Mouse (Mus musculus) cerebellum, postnatal 36 days (tissue): Measurements from ENCODE around the gene Tsc1.

Source experiments
- DNase-seq, 2 experiments: peaks; one replicate each; pipeline ENCODE4 v3.0.0; 2021 to 2022; ENCODE audit warnings: mixed read lengths in 2 of 2

Tsc1 gene

GRCm38 (mm10) chr2:28640461-28641424 lies at the start of gene Tsc1:
Tsc1 (plus strand) TSS chr2:28641228.
- peak; percentile 94 to 96 for DNase-seq

- DNase-seq: no peak
Measured at GRCm38 (mm10) chr2:28591479-28591878, 49.5 kb upstream of the Tsc1 start.

DNA sequence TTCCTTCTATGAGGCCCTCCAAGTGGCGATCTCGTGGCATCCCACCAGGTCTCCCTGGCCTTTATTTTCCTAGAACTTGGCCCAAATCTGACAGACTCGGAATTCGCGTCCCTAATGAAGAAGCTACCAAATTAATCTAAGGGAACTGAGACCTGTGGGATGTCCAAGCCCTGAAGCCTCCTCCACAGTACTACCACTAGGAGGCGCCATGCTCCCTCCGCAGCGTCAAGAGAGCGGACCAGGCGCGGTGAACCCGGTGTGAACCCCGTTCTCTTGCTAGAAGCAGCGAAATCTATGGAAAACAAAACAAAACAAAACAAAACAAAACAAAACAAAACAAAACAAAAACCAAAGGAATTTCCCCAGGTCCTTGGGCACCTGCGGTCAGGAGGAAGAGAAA lies 48.2 kb upstream of the Tsc1 start:
- peak; percentile 67 for DNase-seq

- DNase-seq: no peak
Measured at GRCm38 (mm10) chr2:28596021-28596420, 45.0 kb upstream of the Tsc1 start.

GRCm38 (mm10) chr2:28596998-28597397 lies 44.0 kb upstream of the Tsc1 start:
- no peak for DNase-seq

DNA sequence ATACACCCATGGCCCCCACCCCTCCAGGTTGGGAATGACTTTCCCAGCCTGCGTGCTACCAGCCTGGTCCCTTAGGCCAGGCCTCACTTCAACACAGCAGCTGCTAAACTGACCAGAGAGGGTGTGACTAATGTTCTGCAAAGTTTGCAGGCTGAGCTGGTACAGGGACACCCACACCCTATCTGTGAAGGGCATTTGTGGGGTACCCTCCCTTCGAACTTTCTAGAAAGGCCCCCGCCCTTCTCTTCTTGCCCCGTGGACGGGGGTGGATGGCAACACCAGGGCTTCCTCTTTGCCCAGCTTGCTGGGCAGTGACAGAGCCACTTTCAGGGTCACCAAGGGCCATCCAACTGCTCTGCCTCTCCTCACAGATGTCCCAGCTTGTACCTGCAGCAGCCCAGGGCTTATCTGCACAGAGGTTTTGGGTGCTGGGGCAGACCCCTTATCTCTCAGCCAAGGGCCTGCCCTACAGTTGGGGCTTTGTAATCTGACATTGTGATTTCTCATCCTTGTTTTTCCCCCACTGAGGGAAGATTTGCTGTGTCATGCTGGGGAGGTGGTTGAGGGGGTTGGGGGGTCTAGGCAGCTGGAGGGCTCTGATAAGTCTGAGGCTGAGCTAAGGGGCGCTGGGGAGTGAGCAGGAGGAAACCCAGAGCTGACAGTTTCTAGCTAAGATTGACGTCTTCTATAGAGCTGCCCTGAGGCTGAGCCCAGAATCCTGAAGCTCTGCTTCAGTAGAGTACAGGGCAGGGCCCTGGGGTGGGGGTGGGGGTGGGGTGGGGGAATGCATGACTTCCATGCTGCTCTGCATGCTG lies 43.1 kb upstream of the Tsc1 start:
- no peak for DNase-seq

DNA sequence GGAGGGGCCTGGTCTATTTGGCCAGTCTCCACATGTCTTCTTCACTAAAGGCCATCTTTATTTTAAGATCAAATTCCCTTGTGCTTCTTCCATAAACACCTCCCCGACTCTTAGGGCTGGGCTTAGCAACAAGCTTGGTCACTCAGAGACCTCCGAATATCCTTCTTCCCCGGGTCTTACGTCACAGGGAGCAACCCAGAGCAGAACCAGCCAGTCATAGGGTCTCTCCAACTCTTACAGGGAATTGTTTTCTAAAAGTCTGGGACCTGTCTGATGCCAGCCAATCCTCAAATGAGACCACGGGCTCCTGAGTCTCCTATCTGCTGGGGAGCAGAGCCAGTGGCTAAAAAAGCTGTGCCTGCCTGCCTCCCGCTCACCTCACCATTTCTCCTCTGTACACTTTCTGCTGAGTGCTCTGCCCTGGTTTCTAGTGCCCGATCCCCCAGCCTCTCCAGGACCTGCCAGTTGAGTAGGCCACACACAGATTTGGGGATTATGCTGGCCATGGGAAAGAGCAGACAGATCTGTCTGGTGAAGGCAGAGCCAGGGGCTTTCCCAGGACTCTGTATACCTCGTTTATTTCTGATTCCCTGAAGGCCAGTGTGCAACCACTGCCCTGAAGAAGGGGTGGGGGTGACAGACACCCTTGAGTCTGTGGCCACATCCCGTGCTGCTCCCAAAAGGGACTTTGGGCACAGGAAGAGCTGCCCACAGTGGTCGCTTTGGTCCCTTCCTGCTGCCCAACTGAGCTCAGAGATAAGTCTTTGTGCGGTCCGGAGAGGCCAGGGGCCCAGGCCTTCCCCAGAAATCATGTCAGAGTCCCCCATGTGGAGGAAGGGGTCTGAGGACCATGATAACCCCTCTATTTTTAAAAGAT lies 42.1 kb upstream of the Tsc1 start:
- no peak for DNase-seq

DNA sequence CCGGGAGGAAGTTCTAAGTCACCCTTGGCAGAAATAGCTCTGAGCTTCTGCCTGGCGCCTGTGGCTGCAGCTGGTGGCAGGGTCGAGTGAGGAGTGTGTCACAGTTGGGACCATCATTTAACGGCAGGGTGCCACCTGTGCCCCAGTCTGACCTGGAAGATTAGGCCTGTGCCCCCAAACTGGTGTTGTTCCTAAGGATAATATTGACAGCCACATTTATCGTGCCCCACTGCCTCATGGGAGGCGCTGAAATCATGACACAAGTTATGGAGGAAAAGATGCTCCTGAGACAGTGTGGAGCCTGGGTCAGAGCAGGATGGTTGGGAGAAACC lies 41.5 kb upstream of the Tsc1 start:
- no peak for DNase-seq

GRCm38 (mm10) chr2:28601720-28602590 lies 39.1 kb upstream of the Tsc1 start:
- DNase-seq: no peak

DNA sequence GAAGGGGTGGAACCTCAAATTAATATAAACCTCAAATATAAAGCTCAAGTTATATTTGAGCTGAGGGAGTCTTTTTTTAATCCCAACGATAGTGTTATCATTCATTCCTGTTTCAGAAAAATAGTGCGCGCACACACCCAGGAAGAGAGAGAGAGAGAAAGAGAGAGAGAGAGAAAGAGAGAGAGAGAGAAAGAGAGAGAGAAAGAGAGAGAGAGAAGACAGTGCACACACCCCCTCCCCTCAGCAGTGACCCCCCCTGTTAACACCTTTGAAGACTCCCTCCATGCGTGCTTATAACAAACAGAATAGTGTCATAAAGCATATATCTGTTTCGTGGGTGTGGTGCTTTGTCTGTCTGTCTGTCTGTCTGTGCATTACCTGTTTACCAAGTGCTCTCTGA lies 37.5 kb upstream of the Tsc1 start:
- no peak for DNase-seq

- no peak for DNase-seq
Measured at GRCm38 (mm10) chr2:28605789-28606541, 35.1 kb upstream of the Tsc1 start.

- DNase-seq: no peak
Measured at GRCm38 (mm10) chr2:28606601-28607340, 34.3 kb upstream of the Tsc1 start.

DNA sequence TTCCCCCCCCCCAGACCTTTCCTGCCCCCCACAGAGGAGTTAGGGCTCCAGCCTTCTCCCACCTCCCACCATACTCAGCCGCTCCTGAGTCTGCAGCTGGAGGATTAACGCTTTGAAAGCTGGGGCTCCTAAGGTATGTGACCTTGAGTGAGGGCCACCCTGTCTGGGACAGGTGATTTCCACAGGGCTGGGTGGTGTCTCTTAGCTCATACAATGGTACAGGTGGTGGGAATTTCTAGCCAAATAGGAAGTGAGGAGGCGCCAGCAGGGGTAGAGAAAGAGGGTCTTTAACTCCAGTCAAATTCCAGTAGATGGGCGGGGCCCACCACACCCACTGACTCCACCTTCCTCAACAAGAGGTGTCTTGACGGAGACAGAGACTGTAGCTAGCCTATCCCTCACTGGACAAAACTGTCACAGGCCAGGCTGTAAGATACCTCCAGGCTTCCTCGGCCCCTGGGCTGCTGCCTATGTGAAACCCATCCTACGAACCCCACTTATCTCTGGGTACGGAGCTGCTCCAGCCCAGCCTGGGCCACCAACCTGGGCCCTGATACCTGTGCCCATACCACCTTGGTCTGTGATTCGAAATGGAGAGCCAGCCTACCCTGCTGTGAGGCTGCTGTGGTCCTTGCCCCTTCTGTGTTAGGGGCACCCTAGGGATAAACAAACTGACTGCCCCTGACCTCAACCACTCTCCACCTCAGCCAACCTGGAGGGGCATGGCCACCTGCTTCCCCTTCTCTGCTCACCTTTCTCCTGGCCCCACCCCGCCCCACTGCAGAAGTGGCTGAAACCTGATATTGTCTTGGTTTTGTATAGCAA lies 33.5 kb upstream of the Tsc1 start:
- DNase-seq: no peak

- DNase-seq: no peak
Measured at GRCm38 (mm10) chr2:28609851-28610250, 31.2 kb upstream of the Tsc1 start.

DNA sequence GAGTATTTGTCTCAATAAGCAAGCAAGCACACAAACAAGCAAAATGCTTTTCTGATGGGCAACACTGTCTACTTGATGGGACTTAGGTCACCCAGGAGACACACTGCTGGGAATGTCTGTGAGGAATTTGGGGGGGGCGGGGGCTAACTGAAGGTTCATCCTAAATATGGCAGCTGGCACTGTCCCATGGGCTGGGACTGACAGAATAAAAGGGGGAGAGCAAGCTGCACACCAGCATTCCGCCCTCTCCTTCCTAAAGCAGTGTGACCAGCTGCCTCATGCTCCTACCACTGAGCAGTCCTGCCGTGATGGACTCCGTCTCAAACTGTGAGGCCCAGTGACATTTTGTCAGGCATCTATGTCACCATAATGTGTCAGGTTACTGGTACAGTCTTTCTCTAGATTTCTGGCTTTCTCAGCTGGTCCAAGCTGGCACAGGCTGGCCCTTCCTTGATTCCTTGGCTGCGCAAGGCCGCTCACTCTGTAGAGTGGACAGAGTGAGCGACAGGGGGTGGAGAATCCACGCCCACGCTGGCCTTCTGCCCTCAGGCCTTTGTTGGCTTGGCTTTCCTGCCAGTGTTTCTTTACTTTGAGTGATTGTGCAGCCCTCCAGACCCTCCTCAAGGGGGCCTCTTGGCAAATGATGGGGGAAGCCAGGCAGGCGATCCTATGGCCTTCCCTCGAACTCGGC lies 30.2 kb upstream of the Tsc1 start:
- peak; percentile 43 to 57 for DNase-seq

DNA sequence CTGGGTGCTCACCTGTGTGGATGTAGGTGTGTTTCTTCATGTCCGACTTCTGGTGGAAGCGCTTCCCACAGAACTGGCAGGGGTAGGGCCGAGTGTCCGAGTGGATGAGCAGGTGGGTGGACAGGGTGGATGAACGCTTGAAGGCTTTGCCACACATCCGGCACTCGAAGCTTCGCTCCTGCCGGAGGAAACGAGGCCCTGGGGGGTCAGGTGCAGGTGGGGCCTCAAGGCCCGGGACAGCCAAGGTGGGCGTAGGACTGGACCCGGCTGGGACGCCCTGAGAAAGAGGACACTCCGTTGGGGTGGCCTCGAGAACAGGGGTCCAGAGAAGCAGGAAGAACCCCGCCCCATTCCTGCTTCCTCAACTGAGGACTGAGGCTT lies 29.6 kb upstream of the Tsc1 start:
- DNase-seq: no peak

- no peak for DNase-seq
Measured at GRCm38 (mm10) chr2:28612436-28613063, 28.5 kb upstream of the Tsc1 start.

- DNase-seq: no peak
Measured at GRCm38 (mm10) chr2:28613599-28613998, 27.4 kb upstream of the Tsc1 start.
